22 mouse cellular contexts compared by ENCODE assay signal in the genomic region with DNA sequence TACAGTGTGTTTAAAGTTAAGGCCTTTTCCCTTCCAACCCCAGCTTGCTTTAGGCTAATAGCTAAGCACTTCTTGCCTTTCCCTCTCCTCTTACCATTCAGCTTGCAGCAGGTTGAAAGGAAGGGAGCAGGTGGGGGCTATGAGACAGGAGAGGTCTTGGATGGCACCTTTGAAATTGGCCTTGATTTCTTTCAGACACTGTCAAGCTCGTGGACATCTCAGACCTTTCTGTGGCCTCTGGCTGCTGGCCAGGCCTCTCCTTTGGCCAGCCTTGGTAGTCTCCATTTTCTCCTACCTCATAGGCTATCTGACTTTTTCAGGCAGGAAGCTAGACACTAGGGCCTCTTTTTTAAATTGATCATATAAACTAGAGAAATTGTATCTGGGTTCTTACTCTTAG.
A peak's percentile ranks its signal among the peaks of the same experiment; 100 is the strongest.
DNase-seq lines count a peak whose midpoint lies in the region; TF ChIP-seq lines count a peak whose summit lies in the region.
"Had no signal": no experiment of that assay in that cellular context is flagged by ENCODE, and none has a peak within 500 bp of the region (broad histone marks: within the 10 kb centered on the region; RNA-seq: fewer than 3 reads in every experiment).

No protein-coding gene starts in this region.

- dilution Hi-C loops in CH12.LX (cut with MboI; ENCODE audit: extremely low pct_ligation_motif_present, extremely low pct_unique_long_range_greater_than_20kb, low sequenced_read_pairs) = no loop called here

- in situ Hi-C loops in CH12.LX (cut with MboI; ENCODE audit: low pct_ligation_motif_present, low pct_unique_long_range_greater_than_20kb, low sequenced_read_pairs) = no loop called here

- TF ChIP-seq RAD21 in CH12.LX (IDR thresholded peaks at IDR 0.05; ENCODE audit: low read depth, low read length) = no peak

- H3K36me3 ChIP-seq in CH12.LX (replicated peaks in 1 of 2; ENCODE audit: control insufficient read depth in 1 of 2, insufficient read depth in 1 of 2, low read length in 1 of 2) = peaks cover 29 to 66% of the 10 kb centered on the region in 2 experiments
- H3K36me3 ChIP-seq: embryonic facial prominence, embryonic 13.5 days; embryonic facial prominence, embryonic 15.5 days; forebrain, embryonic 10.5 days; forebrain, embryonic 12.5 days had no signal

- H3K4me3 ChIP-seq in gastrocnemius, adult 2 months = no peak overlapping the region
- H3K4me3 ChIP-seq in CH12.LX (replicated peaks in 1 of 3; ENCODE audit: low read depth in 2 of 3, low read length in 2 of 3, poor library complexity in 1 of 3) = no peak overlapping the region
- H3K4me3 ChIP-seq: embryonic facial prominence, embryonic 13.5 days; embryonic facial prominence, embryonic 15.5 days; erythroblast, embryonic 14.5 days; forebrain, embryonic 10.5 days; forebrain, embryonic 12.5 days had no signal

- H3K9me3 ChIP-seq in CH12.LX (replicated peaks; ENCODE audit: low read length) = no peaks in the 10 kb centered on the region
- H3K9me3 ChIP-seq: embryonic facial prominence, embryonic 13.5 days; embryonic facial prominence, embryonic 15.5 days; forebrain, embryonic 10.5 days; forebrain, embryonic 12.5 days; G1E had no signal

- no peak for TF ChIP-seq EP300 in CH12.LX (IDR thresholded peaks at IDR 0.05; ENCODE audit: low read length)

- intact Hi-C loops in gastrocnemius, adult 2 months (cut with DNase I) = no loop called here

- peak overlapping the region; percentile 79 for H3K27ac ChIP-seq in gastrocnemius, adult 2 months
- no peak overlapping the region for H3K27ac ChIP-seq in CH12.LX (ENCODE audit: insufficient read depth, low read depth)
- H3K27ac ChIP-seq: embryonic facial prominence, embryonic 13.5 days; embryonic facial prominence, embryonic 15.5 days; forebrain, embryonic 10.5 days; forebrain, embryonic 12.5 days had no signal

- peak; percentile 19 to 22 for DNase-seq in adrenal gland, postnatal 36 days
- no peak for DNase-seq in adrenal gland, postnatal 14 days
- DNase-seq in gastrocnemius, adult 2 months = peak; percentile 70
- DNase-seq in gastrocnemius, postnatal 4 days (ENCODE audit: low spot score in 2 of 2) = no peak
- no peak for DNase-seq in CH12.LX (ENCODE audit: extremely low read depth)
- DNase-seq in skeletal muscle tissue, adult 2 months (ENCODE audit: low read depth, low spot score) = peak; percentile 68
- no peak for DNase-seq in ovary, adult 18-20 months (ENCODE audit: low spot score)
- no peak for DNase-seq in frontal cortex, postnatal 36 days (ENCODE audit: low spot score in 2 of 2)
- DNase-seq: adrenal gland, adult 8-10 months; cerebellum, adult 11 months; cerebellum, adult 18-20 months; cerebellum, adult 8-10 months; cerebellum, adult 9-11 months; cerebellum, postnatal 14 days; cerebellum, postnatal 36 days; embryo, embryonic 11 days had no signal

- no peak for TF ChIP-seq CTCF in gastrocnemius, adult 2 months (IDR thresholded peaks at IDR 0.05)
- TF ChIP-seq CTCF in CH12.LX (conservative IDR thresholded peaks at IDR 0.05 in 1 of 2, IDR thresholded peaks at IDR 0.05 in 1 of 2; ENCODE audit: low read depth in 2 of 2, low read length in 2 of 2) = no peak

- no peak overlapping the region for H3K9ac ChIP-seq in CH12.LX (ENCODE audit: insufficient read depth, low read depth)
- H3K9ac ChIP-seq: embryonic facial prominence, embryonic 13.5 days; embryonic facial prominence, embryonic 15.5 days; forebrain, embryonic 12.5 days had no signal

- no peaks in the 10 kb centered on the region for H3K27me3 ChIP-seq in CH12.LX (replicated peaks)
- H3K27me3 ChIP-seq: embryonic facial prominence, embryonic 13.5 days; embryonic facial prominence, embryonic 15.5 days; forebrain, embryonic 12.5 days had no signal

- H3K79me2 ChIP-seq in CH12.LX (replicated peaks; ENCODE audit: control insufficient read depth, extremely low read depth, insufficient read depth, poor library complexity, severe bottlenecking) = no peaks in the 10 kb centered on the region

- peaks cover 0 to 15% of the 10 kb centered on the region in 2 experiments; a peak in 3 of 4 replicates for H3K4me1 ChIP-seq in CH12.LX (ENCODE audit: control insufficient read depth in 1 of 2, insufficient read depth in 2 of 2)
- H3K4me1 ChIP-seq: embryonic facial prominence, embryonic 13.5 days; embryonic facial prominence, embryonic 15.5 days; forebrain, embryonic 10.5 days; forebrain, embryonic 12.5 days had no signal

- 0 out of 2 replicates have a peak, but pooled peaks have one; percentile 21 for TF ChIP-seq POLR2A in CH12.LX (IDR thresholded peaks at IDR 0.05; ENCODE audit: low read depth, low read length)

- H3K4me2 ChIP-seq in CH12.LX (ENCODE audit: insufficient read depth, low read depth, poor library complexity, severe bottlenecking) = no peak overlapping the region
- H3K4me2 ChIP-seq: embryonic facial prominence, embryonic 13.5 days; embryonic facial prominence, embryonic 15.5 days; forebrain, embryonic 12.5 days had no signal

TF ChIP-seq in CH12.LX, 34 proteins besides CTCF, POLR2A, EP300 and RAD21:
- TF ChIP-seq HCFC1 (IDR thresholded peaks at IDR 0.05; ENCODE audit: low read depth, low read length) (no peak), NELFE (IDR thresholded peaks at IDR 0.05; ENCODE audit: low read depth, low read length) (no peak)

Comparison
In these comparisons a context has a peak if more than half of its experiments do, and no peak if none do; other contexts are left out.
1. DNase-seq: peak in adrenal gland, postnatal 36 days (2 of 2), gastrocnemius, adult 2 months (single experiment) and skeletal muscle tissue, adult 2 months (single experiment); none in adrenal gland, postnatal 14 days (single experiment), gastrocnemius, postnatal 4 days (0 of 2), CH12.LX (single experiment), ovary, adult 18-20 months (single experiment) and frontal cortex, postnatal 36 days (0 of 2).